Mouse (Mus musculus) thymus, adult 2 months (tissue): ENCODE measurements around the gene Hrct1.

ENCODE experiments used
- CTCF ChIP-seq: fragments of 200-500 bp; IDR thresholded peaks from 2 replicates; pipeline ENCODE4 v1.5.1; 2012; ENCODE audit warnings: mild to moderate bottlenecking, control low read depth, low read length, moderate library complexity, borderline replicate concordance; ENCODE audit not compliant: control insufficient read depth, poor library complexity, insufficient read depth; ENCODE audit errors: extremely low read depth
- POLR2A ChIP-seq: fragments of 200-500 bp; IDR thresholded peaks from 2 replicates; pipeline ENCODE4 v1.6.1; 2012; ENCODE audit warnings: mild to moderate bottlenecking, low read length, control low read depth, moderate library complexity; ENCODE audit not compliant: control insufficient read depth, poor library complexity, insufficient read depth; ENCODE audit errors: extremely low read depth

DNA sequence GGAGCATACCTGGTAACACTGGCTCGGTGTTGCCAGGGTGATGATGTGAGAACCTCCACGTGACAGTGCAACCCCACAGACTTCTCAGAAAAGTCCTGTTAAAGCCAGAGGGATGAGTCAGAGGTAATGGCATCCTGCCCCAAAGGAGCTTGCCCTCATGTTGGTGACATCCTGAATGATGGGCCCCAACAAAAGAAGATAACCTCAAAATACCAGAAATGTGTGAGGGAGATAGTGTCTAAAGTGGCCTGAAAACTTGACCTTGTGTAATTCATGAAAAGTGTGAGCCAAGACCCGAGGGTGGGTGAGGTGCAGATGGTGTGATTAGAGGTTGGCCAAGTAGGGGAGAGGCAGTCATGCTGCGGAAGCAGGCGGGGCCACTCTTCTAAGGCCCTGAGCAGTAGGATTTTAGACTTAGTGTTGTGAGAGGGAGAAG is 33.2 kb upstream of the Hrct1 start:
- no peak for TF ChIP-seq CTCF
- no peak for TF ChIP-seq POLR2A
